Mouse (Mus musculus): ENCODE results near the gene Ceacam18. TPM values are rescaled to one million over a fixed set of nuclear protein-coding genes. Genes with fewer than 3 reads are reported as not detected.

The Ceacam18 gene
- polyA plus RNA-seq (2015; fragmentation: Nextera tagmentation; extraction: Ambion mirVana) = 1.1 and 2.2 TPM in 2 replicates

DNA sequence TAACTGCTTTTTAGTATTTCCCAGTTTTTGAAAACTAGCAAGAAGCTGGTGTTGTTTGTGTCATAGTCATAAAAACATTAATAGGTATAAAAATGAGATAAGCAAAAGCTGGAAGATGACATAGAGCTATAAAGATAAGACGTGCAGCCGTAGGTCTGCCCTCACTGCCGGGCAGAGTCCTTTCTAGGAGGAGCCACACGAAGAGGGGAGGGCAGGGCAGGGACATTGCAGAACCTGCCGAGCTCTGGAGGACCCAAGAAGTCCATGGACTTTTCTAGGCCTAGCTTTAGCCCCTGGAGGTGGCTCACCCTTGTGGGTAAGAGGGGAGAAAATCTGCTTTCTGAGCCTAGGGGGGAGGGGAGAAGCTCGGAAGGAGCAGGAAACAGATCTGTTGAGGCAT is at the start of gene Ceacam18:
Gene Ceacam18 (plus strand): TSS at position 208 of the 400 bp plus-strand sequence.
- ATAC-seq (ENCODE audit: insufficient read depth, low FRiP score, low read depth) = 0 out of 2 replicates have a peak, but pooled peaks have one; percentile 35
- no peaks in the 10 kb centered on the region for H3K27me3 ChIP-seq (replicated peaks)
- H3K36me3 ChIP-seq = no peaks in the 10 kb centered on the region
- no peak within 1 kb of the TSS for H3K4me2 ChIP-seq
- 52% methylated on average over 6 of the region's 6 CpGs for WGBS
- H3K9me3 ChIP-seq = no peaks in the 10 kb centered on the region
- H3K9ac ChIP-seq = no peak within 1 kb of the TSS
- H3K4me3 ChIP-seq (replicated peaks) = no peak within 1 kb of the TSS
- no peaks in the 10 kb centered on the region for H3K4me1 ChIP-seq
- no peak within 1 kb of the TSS for H3K27ac ChIP-seq

DNA sequence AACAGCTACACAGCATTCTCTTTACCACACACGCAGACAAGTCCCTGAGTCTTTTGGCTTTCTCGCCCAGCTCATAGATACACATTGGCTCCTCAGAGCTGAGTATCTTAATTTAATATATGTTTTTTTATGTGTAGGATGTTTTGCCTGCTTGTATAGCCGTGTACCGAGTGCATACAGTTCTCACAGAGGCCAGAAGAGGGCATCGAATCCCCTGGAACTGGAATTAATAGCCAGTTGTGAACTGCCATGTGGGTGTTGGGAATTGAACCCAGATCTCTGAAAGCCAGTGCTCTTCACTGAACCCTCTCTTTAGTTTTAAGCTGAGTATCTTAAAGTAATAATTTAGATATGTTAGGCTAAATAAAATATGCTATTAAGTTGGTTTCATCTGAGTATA is 49.7 kb upstream of the Ceacam18 start:
- H3K4me2 ChIP-seq = no peak overlapping the region
- peaks cover 11% of the 10 kb centered on the region for H3K4me1 ChIP-seq
- no peaks in the 10 kb centered on the region for H3K9me3 ChIP-seq
- no peak overlapping the region for H3K9ac ChIP-seq
- no peak overlapping the region for H3K27ac ChIP-seq
- no peaks in the 10 kb centered on the region for H3K27me3 ChIP-seq (replicated peaks)
- H3K36me3 ChIP-seq = peaks cover 50% of the 10 kb centered on the region
- 94% methylated on average over 5 of the region's 5 CpGs for WGBS
- H3K4me3 ChIP-seq (replicated peaks) = no peak overlapping the region
- ATAC-seq (ENCODE audit: insufficient read depth, low FRiP score, low read depth) = no peak

DNA sequence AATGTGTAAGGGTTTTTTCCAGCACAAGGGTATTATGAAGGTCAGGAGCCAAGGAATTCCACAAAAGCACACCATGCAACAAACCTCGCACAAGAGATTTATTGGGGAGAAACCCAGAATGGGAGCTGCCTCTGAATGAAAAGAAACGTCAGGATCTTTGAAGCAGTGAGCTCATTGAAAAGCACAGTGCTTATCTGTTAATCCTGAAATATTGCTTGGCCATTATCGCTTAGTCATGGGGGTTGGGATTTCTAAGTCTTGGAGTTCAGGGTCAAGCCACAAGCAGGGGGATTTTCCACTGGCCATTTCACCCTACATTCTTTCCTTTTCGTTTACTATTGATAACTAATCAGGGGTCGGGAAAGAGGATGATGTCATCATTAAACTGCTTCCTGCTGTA is 32.6 kb upstream of the Ceacam18 start:
- Histone ChIP-seq H3K4me1 (no peaks in the 10 kb centered on the region), H3K36me3 (no peaks in the 10 kb centered on the region), H3K9me3 (no peaks in the 10 kb centered on the region), H3K4me3 (replicated peaks) (no peak overlapping the region), H3K4me2 (no peak overlapping the region), H3K9ac (no peak overlapping the region), H3K27me3 (replicated peaks) (no peaks in the 10 kb centered on the region), H3K27ac (no peak overlapping the region)
- ATAC-seq (ENCODE audit: insufficient read depth, low FRiP score, low read depth) = no peak
- 25% methylated on average over 5 of the region's 5 CpGs for WGBS

DNA sequence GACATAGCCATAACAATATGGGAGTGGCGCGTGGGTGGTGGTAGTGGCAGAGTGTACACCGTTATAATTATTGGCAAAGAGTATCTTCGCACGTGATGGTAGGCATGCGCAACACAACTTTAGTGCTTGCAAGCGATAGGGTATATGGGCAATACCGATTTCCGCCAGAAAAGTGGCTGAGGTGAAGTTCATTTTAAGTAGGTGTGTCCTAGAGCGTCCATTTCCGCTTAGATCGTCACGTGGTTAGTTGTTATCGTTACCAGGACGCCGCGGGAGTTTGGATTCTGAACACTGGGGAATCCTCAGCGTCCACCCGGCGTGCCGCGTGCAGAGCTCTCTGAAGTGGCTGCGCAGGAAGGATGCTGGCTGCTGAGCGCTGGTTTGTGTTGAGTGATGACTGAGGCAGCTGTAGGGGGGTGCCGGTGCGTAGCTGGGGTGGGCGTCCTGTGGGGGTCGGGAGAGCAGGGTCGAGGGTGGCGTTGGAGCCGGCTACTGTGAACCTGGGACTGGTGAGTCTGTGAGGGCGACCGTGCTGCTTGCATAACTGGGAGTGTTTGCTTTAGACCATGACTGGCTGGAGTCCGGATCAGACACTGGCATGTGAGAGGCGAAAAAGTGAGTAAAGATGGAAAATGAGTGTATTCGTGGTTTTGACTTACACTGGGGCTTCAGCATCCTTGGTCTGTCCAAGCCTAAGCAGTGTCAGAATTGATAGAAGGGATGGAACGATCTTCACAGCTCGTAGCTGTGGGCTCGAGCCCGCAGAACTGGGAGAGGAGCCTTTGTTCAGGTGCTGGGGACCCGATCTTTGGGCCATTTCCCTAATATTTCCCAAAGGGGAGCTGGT is 27.4 kb upstream of the Ceacam18 start, which contains the start of gene Zfp819:
Gene Zfp819 (plus strand): TSS at position 274 of the 847 bp plus-strand sequence.
- Histone ChIP-seq H3K9ac (no peak within 1 kb of the TSS), H3K9me3 (no peaks in the 10 kb centered on the region)

DNA sequence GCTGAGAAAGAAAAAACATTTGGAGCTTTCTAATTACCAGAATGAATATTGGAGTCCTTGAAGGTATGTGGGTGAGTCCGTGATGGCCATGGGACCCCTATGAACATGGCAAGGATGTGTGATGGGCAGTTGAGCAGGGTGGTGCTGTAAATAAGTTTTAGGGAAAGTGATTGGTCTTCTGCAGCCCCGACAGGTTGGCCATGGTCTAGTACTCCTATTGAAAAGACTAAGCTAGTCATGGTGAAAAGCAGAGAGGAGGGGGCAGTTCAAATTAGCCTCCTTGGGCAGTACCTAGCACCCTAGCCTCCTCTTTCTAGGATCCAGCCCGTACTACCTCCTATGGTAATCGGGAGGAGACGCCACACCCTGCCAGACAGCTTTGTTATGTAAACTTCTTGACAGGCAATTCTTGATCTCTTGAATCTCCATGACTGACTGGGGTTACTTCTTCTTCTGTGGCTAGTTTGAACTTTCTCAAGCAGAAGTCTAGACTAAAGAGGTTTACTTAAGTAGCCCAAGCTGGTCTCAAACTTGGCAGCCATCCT is 26.7 kb upstream of the Ceacam18 start:
- no peaks in the 10 kb centered on the region for H3K36me3 ChIP-seq
- no peak overlapping the region; the same call in 1 of the 2 replicates for H3K4me3 ChIP-seq (replicated peaks)
- no peak for ATAC-seq (ENCODE audit: insufficient read depth, low FRiP score, low read depth)
- H3K4me2 ChIP-seq = no peak overlapping the region
- 0 out of 2 replicates have a peak, but pooled peaks cover 3% of the 10 kb centered on the region for H3K4me1 ChIP-seq
- H3K9ac ChIP-seq = no peak overlapping the region
- no peaks in the 10 kb centered on the region for H3K9me3 ChIP-seq
- no peak overlapping the region for H3K27ac ChIP-seq
- 0 out of 2 replicates have a peak, but pooled peaks cover 5% of the 10 kb centered on the region for H3K27me3 ChIP-seq (replicated peaks)
- WGBS = 28% methylated on average over 5 of the region's 5 CpGs

More for the DNA sequence above, 27.4 kb upstream of the Ceacam18 start, which contains the start of gene Zfp819:
- Histone ChIP-seq H3K27me3 (replicated peaks) (0 out of 2 replicates have a peak, but pooled peaks cover 5% of the 10 kb centered on the region), H3K4me2 (peak within 1 kb of the TSS; percentile 71), H3K4me3 (replicated peaks) (peak within 1 kb of the TSS; percentile 30), H3K36me3 (no peaks in the 10 kb centered on the region), H3K4me1 (0 out of 2 replicates have a peak, but pooled peaks cover 3% of the 10 kb centered on the region), H3K27ac (no peak within 1 kb of the TSS)
- WGBS = 16% methylated on average over 41 of the region's 41 CpGs
- ATAC-seq (ENCODE audit: insufficient read depth, low FRiP score, low read depth) = peak; percentile 79

DNA sequence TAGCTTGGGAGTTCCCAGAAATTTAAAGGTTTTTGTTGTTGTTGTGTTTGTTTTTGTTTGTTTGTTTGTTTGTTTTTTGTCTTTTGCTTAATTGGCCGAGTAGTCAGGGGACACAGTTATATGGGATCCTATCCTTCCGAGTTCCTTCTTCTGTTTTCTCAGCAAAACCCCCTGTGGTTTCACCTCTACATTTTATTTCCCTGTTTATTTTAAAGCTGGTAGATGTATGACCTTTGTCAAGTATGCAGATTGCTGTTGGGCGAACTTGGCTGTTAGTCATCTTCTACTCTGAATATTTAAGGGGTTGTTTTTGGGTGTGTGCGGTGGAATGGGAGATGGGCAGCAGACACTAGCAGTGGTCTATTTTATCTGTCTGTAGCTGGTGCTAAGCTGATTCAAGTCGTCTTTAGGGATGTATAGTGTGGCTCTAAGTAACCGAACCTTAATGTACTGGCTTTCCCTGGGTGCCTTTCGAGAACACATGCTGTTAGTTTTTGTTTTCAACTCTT is 26.1 kb upstream of the Ceacam18 start:
- Histone ChIP-seq H3K4me3 (replicated peaks) (no peak overlapping the region), H3K4me1 (0 out of 2 replicates have a peak, but pooled peaks cover 3% of the 10 kb centered on the region), H3K4me2 (no peak overlapping the region), H3K36me3 (no peaks in the 10 kb centered on the region), H3K9me3 (no peaks in the 10 kb centered on the region), H3K9ac (no peak overlapping the region), H3K27me3 (replicated peaks) (0 out of 2 replicates have a peak, but pooled peaks cover 5% of the 10 kb centered on the region), H3K27ac (no peak overlapping the region)
- ATAC-seq (ENCODE audit: insufficient read depth, low FRiP score, low read depth) = no peak
- WGBS = 68% methylated on average over 7 of the region's 7 CpGs

DNA sequence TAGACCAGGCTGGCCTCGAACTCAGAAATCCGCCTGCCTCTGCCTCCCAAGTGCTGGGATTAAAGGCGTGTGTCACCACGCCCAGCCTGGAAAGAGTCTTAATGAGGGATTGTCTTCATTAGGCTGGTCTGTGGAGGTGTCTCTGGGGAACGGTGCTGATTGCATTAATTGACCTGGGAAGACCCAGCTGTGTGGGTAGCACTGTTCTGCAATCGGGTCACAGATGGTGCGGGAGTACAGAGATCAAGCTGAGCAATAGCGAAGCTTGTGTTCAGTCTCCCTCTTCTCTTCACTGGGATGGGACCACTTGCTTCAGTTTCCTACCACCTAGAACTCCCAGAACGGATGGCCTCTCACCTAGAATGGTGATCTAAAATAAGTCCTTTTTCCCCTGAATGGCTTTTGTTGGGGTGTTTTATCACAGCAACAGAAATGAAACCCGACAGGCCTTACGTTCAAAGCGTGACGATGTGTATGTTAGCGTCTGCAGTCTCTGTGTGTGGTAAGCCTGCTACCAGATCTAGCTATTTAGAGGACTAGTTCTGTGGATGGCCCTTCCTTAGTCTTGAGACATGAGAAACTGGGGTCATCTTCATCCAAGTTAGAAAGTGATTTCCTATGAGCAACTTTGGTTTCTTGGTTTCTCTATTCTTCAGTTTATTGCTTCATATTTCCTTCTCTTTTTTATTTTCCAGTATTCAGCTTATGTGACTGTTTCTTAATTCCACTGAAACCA is 20.5 kb upstream of the Ceacam18 start:
- no peak overlapping the region for H3K4me2 ChIP-seq
- ATAC-seq (ENCODE audit: insufficient read depth, low FRiP score, low read depth) = no peak
- H3K36me3 ChIP-seq = no peaks in the 10 kb centered on the region
- H3K4me1 ChIP-seq = no peaks in the 10 kb centered on the region
- H3K9ac ChIP-seq = no peak overlapping the region
- H3K4me3 ChIP-seq (replicated peaks) = no peak overlapping the region
- WGBS = 88% methylated on average over 14 of the region's 14 CpGs
- no peak overlapping the region for H3K27ac ChIP-seq
- H3K27me3 ChIP-seq (replicated peaks) = no peaks in the 10 kb centered on the region
- H3K9me3 ChIP-seq = no peaks in the 10 kb centered on the region

DNA sequence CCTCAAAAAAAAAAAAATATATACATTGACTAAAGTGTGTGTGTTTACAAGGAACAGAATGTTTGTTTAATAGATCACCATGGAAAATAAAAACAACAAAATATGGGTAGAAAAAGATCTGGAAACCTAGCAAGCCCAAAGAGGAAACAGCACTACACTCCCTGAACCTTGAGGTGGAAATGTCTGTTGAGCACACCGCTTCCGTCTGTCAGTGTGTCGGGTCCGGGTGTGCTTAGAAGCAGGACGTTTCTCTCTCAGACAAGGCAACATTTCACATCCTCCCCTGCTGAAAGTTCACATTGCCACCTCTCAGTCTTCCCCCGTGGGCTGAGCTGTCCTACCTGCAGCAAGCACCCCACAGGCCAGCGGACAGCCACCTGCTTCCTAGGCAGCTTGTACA is 11.6 kb upstream of the Ceacam18 start:
- Histone ChIP-seq H3K9ac (no peak overlapping the region), H3K4me2 (no peak overlapping the region), H3K27me3 (replicated peaks) (no peaks in the 10 kb centered on the region), H3K4me1 (no peaks in the 10 kb centered on the region), H3K27ac (no peak overlapping the region), H3K9me3 (no peaks in the 10 kb centered on the region), H3K36me3 (no peaks in the 10 kb centered on the region), H3K4me3 (replicated peaks) (no peak overlapping the region)
- no peak for ATAC-seq (ENCODE audit: insufficient read depth, low FRiP score, low read depth)
- 72% methylated on average over 7 of the region's 7 CpGs for WGBS

DNA sequence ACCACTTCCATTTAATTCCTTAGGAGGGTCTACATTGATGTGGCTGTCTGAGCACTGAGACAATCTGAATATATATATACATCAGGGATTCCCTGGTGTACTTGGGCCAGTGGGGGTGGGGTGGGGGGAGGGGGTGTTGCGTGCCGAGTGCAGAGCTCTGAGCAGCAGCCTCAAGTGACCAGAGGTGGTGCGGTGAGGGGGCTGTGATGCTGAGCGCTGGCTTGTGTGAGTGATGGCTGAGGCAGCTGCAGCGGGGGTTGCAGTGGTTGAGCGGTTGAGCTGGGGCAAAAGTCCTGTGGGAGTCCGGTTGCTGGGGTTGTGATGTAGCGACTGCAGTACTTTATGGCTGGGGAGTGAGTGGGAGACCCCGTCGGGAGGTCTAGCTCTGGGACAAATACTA is 10.7 kb upstream of the Ceacam18 start:
- 18% methylated on average over 10 of the region's 10 CpGs for WGBS
- Histone ChIP-seq H3K4me2 (no peak overlapping the region), H3K9ac (no peak overlapping the region), H3K9me3 (no peaks in the 10 kb centered on the region), H3K27ac (no peak overlapping the region), H3K4me3 (replicated peaks) (no peak overlapping the region), H3K4me1 (no peaks in the 10 kb centered on the region), H3K27me3 (replicated peaks) (no peaks in the 10 kb centered on the region), H3K36me3 (no peaks in the 10 kb centered on the region)
- no peak for ATAC-seq (ENCODE audit: insufficient read depth, low FRiP score, low read depth)

DNA sequence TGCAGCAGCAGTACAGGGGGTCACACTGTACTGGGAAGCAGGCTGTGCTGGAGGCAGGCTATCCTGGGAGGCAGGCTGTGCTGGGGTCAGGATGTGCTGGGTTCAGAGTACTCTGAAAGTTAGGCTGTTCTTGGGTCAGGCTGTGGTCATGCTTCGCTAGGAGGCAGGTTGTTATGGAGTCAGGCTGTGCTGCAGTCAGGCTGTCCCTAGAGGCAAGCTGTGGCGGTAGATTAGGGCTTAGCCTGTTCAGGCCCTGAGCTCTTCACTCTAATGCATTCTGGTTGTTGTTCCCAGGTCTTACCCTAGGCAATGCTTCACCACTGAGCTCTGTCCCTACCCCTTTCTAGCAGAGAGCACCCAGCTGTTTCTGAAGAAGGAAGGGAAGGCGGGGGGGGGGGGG is 9.4 kb upstream of the Ceacam18 start:
- H3K36me3 ChIP-seq = no peaks in the 10 kb centered on the region
- no peak overlapping the region for H3K4me3 ChIP-seq (replicated peaks)
- no peaks in the 10 kb centered on the region for H3K27me3 ChIP-seq (replicated peaks)
- no peaks in the 10 kb centered on the region for H3K9me3 ChIP-seq
- WGBS = 71% methylated on average over 3 of the region's 3 CpGs
- no peak overlapping the region for H3K4me2 ChIP-seq
- no peaks in the 10 kb centered on the region for H3K4me1 ChIP-seq
- no peak overlapping the region for H3K27ac ChIP-seq
- H3K9ac ChIP-seq = no peak overlapping the region
- ATAC-seq (ENCODE audit: insufficient read depth, low FRiP score, low read depth) = no peak

DNA sequence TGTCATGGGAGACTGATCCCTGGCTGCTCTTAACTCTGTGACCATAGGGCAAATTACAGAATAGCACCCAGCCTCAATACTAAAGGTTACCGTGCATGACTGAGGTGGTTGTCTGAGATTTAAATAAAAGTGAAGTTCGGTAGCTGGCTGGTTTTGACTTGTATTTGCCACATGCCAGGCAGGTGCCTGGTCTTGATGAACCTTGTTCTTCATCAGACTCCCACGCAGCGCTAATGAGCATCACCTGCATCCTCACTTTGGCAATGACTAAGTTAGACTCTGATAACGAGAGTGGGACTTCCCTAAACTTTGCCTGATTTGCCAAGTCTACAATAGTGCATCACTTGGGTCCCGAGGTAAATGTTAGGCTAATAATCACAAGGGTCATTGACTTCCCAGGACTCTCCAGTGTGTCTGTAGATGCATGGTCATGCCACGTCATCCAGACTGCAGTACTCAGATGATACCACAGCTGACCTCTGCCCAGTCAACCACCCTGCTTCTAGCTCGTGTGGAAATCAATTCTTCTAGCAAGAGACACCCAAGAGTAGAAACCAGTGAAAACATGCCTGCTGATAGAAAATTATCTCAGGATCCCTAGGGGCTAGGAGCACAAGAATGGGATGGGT is 8.6 kb upstream of the Ceacam18 start:
- H3K4me2 ChIP-seq = no peak overlapping the region
- no peaks in the 10 kb centered on the region for H3K9me3 ChIP-seq
- H3K4me1 ChIP-seq = no peaks in the 10 kb centered on the region
- H3K36me3 ChIP-seq = no peaks in the 10 kb centered on the region
- H3K4me3 ChIP-seq (replicated peaks) = no peak overlapping the region
- WGBS = 80% methylated on average over 8 of the region's 8 CpGs
- no peak overlapping the region for H3K9ac ChIP-seq
- no peak for ATAC-seq (ENCODE audit: insufficient read depth, low FRiP score, low read depth)
- H3K27me3 ChIP-seq (replicated peaks) = no peaks in the 10 kb centered on the region
- H3K27ac ChIP-seq = no peak overlapping the region

All from stomach, embryonic 15.5 days (tissue).